Mouse (Mus musculus): ENCODE measurements around the gene Asb2.

The Asb2 gene

DNA sequence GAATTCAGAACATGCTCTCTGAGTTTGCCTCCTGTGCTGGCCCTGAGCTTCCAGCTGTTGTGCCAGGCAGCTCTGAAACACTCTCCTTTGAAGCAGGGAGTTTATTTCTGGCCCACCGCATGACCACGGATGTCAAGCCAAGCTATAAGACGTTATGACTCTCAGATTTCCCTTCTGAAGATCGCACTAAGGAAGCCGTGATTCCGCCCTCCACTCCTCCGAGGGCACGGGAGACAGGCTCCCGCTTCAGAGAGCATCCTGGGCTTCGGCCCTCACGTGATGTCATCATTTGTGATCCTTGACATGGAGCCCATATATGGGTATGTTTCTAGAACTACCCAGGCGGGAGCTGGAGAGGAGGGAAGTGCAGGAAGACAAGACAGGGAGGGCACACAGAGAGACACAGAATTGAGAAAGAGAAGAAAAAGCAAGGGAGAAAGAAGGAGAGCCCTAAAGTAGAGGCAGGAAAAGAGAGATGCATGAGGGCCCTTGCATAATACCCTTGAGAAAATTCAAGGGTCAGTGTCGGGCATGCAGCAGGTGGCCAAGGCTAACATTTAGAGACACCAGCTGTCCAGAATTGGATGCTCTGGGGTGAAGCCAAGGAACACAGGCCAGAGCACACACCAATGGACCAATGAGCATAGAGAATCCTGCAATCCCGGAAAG is at the start of gene Asb2:
Gene Asb2 (minus strand): TSS at position 256 of the 669 bp plus-strand sequence.
- no peak for DNase-seq

DNA sequence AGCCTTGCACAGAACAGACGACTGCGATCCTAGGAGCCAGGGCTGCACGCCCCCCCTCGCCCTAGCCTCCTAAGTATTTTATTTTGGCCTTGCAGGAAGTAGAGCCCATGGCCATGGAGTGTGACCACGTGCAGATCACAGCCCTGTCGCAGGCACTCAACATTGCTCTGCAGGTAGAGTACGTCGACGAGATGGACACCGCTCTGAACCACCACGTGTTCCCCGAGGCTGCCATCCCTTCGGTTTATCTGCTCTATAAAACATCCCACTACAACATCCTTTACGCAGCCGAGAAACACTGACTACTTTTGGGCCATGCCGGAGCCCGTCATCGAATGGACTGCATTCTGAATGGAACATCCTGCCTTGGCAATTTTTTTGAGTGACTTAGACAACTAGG is 48.3 kb upstream of the Asb2 start:
- DNase-seq = no peak

DNA sequence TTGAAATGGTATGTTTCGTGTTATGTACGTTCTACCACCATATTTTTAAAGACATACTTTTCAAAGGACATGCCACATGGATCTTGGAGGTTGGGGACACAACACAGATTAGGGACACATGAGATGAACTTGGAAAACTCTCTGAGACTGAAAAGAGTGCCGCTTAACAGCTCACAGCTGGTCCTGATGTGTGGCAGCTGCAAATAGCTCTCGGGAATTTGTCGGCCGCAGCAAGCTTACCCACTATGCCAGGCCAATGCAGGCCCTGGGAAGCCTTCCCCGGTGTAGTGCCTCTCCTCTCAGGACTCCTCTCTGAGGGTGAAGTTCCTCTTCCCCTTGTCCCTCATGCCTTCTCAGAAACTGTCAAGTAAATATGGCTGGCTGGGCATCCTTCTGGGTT is 41.0 kb upstream of the Asb2 start:
- DNase-seq = no peak

DNA sequence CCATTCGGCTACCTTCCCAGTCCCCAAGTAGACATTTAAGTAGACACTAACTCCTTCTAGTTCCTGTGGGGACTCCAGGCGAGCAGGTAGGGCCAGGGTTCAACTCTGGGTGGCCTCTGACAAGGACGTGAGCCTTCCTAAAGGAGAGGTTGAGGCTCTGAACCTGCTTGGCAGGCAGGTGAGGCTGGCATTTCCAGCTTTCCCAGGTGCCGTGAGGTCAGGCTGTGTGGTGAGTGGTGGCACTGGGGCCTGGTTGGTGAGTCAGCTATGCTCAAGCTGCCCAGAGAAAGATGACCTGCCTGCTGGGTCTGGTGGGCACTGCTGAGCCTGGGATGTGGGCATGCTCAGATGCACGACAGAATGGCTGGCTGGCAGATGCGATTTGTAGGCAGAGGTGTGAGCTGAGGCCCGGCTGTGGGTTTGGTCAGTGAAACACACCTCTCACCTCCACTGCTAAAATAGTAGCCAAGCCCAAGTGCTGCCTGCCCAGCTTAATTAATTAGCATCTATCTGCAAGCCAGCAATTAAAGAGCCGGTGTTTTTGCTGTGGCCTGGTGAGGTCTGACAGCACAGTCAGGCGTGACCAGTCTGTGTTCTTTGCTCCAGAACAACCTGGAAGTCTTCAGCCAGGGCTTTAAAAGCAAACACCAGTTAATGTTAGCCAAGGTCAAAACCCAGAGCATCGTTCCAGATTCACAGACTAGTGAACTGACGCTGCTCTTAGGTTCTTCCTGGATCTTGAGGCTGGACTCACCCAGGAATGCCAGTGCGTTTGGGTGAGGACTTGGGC is 39.9 kb upstream of the Asb2 start:
- peak; percentile 56 to 67 for DNase-seq

DNA sequence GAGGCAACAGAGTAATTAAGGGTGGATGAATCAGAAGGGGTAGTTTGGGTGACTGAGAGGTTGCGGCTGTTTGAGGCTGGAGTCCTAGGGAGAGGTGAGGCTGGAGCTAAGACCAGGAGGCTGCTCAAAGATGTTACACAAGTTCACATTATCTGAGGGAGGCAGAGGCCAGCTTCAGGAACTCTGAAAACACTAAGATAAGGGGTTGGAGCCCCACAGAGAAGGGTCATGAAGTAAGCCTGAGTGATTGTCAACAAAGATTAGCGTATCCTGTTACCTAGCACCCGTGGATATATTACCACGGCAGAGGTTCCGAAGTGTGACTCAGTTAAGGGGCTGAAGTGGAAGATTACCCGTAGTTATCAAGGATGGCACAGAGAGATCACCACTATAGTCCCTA is 37.7 kb upstream of the Asb2 start:
- no peak for DNase-seq

DNA sequence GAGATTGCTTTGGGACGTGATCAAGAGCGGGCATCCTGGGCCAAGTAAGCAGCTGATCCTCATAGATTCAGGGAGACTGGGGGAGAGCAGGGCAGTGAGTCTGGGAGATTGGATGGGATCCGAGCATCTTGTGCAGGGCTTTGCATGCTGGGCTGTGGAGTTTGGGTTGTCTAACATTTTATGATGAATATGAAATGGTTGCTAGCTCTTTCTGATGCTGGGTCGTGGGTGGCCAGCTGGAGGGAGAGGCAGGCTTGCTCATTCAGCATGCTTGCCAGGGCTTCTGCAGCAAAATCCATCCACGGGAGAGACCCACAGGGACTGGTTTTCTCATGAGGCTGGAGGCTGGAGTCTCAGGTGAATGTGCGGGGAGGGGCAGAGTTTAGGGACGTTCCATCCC is 35.3 kb upstream of the Asb2 start:
- no peak for DNase-seq

DNA sequence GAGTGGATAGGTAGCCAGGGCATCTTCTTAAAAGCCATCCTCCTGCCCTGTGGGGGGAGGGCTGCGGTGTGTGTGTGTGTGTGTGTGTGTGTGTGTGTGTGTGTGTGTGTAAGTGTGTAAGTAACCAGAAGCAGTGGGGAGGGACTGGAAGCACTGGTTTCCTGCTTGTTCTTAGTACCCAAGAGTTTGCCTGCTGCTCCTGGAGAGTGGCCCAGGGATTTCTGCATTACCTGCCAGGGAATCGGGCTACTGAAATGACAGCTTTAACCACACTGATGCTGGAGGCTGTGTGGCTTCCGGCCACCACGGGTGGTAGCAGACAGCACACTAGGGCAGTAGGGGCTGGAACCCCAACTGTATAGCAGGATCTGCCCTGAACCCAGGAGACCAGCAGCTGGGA is 34.2 kb upstream of the Asb2 start:
- no peak for DNase-seq

DNA sequence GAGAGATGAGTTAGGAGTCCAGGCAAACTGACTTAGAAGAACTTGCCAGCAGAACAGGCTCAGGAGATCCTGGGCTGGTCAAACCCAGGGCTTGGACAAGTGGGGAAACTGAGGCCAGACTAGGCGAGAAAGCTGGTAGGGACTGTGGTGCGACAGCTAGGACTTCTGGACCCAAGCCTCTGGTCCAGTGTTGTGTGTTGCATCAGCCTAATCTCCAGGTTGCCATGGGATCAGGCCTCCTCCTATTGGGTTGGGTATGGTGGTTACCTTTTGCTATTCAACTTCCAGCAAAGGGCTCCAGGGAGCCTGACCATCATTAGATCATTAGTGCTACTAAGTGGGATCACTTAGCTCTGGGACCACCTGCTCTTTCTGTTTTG is 33.5 kb upstream of the Asb2 start:
- no peak for DNase-seq

DNA sequence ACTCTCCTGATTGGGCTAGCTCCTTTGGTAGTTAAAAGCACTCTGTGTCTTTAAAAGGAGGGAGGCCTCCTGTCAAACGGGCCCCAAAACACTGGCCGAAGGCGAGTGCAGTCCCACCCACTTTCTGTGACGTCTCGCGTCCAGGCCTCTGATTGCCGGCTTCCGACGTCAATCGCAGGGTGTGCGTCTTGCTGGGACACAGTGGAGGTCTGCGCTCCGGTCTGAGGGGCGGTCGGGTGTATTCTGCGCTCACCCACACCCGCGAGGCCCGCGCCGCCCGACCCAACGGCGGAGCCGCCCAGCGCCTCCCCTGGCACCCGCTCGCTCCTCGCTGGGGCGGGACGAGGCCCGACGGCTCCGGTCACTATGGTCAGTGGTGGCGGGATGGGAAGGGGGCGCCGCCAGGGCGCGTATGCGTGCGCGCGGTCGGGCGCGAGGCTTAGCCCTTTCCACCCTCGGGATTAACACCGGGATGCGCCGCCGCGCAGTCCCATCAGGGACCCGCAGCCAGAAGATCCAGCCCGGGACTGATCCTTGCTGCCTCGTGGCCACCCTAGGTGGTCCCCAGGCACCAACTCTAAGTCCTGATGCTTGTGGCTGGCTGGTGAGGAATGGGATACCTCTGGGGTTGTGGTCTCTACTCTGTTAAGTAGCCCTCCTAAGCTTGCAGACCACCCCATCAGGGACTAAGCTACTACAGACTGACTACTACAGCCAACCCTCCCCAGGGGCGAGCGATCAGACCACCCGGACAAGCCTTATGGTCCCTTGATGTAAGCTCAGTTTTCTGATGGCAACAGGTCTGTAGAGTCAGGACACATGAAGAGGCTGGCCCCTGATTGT is 32.9 kb upstream of the Asb2 start, which contains the start of gene Otub2:
Gene Otub2 (plus strand): TSS at position 178 of the 843 bp plus-strand sequence.
- DNase-seq = peak; percentile 97 to 98

DNA sequence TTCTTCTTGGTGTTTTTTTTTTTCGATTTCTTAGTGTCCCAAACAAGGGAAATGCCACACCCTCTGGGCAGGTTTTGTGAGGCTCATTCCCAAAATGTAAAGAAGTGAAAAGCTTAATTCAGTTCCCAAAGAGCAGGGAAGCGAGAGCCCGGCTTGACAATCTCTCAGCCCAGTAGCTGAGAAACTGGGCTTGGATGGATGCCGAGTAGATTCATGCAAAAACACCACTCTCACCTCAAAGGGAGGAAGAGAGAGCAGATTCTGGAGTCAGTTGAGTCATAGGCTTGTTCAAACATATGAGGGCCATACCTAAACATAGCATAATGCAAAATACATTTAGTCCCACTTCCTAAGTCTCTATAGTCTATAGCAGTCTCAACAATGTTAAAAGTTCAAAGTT is 24.4 kb upstream of the Asb2 start:
- no peak for DNase-seq

DNA sequence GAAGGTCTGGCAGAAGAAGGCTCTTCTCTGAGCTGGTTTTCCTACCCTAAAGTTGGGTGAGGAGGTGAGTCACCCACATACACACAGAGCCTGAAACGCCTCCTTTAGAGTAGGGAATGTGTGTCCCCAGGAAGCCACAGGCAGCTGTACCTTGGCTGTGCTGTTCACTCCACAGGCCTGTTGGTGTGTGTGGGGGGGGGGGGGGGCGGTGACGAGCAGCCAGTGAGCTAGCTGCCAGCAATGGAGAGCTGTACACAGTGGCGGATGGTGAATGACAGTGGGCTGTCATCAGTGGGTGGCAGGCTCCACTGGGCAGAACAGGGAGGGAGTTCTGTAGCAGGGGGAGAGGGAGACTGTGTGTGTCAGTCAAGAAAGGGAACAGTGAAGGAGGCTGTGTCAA is 21.0 kb upstream of the Asb2 start:
- no peak for DNase-seq

DNA sequence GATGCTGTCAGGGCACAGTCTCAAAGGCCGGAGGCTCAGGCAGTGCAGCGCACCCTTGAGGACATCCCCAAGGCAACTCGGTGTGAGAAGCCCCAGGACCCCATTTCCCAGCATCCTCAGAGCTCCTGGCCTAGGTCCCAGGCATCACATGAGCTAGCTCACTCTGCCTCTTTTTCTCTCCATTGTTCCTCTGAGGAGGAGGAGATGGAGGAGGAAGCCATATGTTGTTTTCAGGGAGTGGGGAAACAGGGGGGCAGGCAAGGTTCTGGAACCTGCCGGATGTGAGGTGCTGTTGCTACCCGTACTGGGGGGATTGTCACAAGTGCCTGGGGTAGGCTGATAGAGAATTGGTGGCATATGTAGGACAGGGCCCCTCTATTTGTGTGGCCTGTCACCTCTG is 20.3 kb upstream of the Asb2 start:
- DNase-seq = no peak

DNA sequence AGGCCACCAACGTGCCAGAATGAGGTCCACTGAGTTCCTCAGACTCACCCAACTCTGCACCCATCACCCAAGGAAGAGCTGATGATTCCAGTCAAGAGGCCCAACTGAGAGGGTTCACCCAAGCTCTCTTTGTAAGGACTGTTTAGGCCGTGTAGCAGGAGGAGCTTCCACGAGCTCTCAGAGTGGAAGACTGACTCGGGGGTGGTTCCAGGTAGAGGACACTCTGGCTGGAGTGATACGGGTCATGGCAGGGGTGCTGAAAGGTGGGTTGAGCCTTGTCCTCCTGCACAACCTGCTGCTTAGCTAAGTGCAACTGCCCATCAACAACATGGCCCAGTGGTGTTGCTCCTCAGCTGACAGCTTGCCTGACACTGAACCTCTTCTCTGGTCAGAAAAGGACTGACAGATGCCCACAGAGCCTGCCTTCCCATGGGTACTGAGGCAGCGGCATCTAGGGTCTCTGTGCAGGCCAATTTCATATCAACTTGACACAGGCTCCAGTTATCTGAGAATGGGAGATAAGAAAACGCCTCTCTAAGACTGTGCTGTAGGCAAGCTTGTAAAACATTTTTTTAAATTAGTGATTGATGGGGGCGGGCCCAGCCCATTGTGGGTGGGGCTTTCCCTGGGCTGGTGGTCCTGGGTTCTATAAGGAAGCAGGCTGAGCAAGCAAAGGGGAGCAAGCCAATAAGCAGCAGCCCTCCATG is 17.9 kb upstream of the Asb2 start:
- no peak for DNase-seq

DNA sequence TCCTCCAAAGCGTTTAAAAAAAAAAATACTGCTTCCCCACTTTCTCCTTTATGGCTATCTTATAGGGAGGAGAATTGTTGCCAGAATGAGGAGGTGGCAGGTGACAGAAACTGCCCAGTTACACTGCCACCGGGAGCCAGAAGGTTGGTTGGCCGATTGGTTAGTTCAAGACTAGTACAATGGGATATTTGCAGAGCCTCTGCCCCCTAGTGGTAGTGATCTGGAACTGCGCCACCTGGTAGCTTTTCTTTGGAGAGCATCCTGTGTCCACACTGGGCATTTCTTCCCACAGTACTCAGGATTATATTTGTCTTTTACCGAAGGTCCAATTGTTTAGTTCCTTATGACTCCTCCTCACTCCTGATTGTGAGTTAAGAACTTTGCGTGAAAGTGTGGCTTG is 15.9 kb upstream of the Asb2 start:
- peak; percentile 56 to 74 for DNase-seq

DNA sequence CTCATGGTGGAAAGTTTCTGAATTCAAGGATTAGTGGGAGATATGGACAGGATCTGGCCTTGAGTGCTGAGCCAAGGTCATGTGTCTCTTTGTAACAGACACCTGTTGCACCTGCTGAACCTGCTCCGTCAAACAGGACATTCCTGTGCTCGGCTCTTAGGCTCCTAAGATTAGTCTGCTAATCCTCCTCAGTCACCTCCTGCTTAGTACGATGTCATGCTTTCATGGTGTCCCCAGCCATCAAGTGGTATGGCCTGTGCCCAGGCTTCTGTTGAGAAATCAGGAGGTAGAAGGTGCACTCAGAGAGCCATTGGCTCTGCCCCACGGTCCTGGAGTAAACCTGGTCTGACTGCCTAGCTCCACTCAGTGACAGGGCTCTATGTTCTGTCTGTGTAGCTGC is 15.1 kb upstream of the Asb2 start:
- DNase-seq = no peak

DNA sequence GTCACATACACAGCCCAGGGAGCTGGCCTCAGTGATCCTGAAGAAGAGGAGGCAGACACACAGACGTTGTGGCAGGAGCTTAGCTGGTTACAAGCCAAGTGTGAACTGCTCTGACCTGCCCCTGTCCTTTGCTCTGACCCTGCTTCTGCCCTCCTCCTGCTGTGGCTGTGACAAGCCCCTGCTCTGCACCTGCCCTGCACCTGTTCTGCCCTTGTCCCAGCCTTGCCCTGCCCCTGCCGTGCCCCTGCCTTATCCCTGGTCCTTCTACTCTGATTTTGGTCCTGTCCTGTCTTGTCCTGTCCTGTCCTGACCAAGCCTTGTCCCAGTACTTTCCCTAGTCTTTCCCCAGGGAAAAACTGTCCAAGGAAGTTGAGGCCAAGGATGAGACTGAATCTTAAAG is 13.0 kb upstream of the Asb2 start:
- DNase-seq = no peak

DNA sequence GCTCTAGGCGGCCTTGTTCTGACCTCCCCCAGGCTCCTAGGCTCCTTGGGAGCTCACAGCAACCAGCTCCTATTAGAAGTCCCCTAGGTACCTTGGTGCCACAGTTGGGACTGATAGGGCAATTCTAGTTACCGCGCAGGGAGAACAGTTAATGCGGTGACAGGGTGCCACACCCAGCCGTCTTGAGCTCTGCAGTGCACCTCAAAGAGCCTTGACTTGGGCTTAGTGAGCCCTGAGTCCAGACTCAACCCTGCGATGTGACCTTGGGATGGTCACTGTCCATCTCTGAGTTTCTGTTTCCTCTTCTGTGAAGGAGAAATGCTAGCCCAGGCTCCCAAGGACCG is 12.5 kb upstream of the Asb2 start:
- DNase-seq = no peak

DNA sequence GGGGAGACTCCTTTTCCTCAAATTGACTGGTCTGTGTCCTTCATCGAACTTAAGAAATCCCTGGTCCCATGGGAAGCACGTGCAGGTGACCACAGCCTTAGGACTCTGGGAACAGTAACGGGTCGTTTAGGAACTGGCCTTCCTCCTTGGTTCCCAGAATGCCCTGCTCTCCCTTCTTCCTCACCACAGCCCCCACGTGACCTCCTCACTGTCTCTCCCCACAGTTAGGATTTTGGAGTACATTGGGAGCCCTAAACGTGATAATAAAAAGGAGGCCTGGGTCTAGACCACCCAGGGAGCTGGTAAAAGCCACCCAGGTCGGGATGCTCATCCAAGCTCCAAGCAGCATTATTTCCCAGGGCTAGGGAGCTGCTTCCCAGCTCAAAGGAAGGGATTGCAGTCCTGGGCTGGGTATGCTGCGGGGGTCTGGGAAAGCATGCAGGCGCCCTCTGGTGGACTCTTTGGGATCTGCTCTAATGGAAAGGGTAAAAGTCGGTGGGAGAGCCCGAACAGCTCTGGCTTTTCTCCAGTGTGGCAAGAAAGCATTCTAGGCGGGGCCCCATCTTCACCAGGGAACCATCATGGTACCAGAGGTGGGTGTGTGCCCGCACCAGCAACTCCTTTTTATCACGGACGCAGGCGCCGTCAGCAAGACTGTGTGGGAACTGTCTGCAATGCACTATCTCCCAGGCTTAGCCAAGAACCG is 12.0 kb upstream of the Asb2 start:
- DNase-seq = peak; percentile 52 to 84

DNA sequence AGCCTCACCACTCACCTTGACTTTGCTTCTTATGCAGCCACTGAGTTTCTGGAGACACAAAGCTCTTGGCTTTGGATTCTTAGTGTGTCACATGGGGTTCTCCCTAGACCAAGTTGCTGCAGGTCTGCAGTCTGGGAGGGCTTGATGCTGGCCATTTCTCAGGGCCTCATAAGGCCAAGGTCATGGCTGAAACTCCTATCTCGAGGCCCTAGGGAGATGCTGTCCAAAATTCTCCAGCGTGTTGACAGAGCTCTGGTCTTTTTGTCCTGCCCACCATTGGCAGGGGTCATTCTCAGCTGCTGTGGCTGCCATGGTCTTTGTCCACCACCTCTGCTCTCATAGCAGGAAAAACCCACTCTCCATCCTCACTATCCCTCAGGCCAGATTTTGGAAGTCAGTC is 11.4 kb upstream of the Asb2 start:
- DNase-seq = no peak

DNA sequence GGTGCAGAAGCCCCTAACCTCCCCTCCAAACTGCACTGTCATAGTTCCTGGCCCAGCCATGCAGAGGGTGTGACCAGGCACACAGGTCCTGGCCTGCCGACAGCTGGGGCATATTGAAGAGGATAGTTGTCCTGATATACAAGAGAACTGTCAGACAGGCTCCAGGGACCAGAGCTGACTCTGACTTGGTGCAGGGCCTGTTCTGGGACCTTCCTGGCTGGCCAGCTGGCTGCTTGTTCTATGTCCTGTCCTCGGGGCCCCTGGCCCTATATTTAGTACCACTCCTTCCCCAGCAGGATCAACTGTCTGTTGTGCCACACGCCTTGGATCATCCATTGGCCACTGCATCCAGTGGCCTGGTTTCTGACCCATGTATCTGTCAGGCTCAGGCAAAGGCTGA is 6.5 kb upstream of the Asb2 start:
- DNase-seq = no peak

DNA sequence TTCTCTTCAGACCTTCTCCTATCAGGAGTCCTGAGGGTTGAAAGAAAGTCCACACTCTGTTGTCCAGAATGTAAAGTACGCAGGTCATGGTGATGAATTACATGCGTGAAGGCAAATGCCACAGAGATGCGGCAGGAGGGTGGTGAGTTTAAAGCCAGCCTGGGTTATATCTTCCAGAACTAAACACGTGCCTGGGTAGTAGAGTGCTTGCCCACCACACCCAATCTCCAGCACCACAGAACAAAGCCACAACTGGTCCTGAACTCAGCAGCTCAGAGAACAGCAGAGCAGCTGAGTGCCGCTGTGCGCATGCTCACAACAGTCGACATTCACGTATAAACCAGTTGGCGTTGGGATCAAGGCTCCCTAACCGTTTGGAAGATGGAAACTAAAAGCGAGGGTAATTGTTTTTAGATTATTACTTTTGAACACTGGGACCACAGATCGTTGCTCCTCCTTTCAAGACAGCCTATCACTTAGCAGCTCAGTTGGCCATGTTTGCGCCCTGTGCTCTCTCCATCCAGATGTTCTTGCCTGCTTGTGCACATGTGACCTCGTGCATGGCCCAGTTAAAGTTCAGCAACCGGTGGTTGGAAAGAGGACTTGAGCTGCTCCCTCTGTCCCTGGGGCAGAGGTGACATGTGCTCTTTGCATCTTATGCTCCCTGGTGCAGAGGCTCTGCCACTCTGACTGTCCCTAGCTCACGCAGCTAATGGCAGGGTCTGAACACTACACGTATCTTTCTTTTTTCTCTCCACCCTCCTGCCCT is 5.9 kb upstream of the Asb2 start:
- no peak for DNase-seq

DNA sequence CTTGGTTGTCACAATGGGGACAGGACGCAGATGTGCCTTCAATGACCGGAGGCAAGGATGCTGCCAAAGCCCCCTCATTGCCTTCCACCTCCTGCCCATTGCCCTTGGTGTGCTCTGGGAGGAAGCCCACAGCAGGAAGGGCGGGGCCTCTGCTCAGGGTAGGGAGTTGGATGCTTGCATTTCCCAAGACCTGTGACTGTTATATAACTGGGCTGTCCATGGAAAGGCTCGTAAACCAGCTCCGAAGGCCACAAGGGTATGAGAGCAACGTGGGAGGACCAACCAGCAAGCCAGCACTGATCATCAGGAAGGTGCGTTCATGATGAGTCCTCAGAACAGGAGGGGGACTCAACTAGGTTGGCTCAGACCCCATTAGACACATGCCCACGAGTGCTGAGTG is 5.0 kb upstream of the Asb2 start:
- DNase-seq = no peak

Measured in kidney, postnatal 36 days (tissue).